Mouse (Mus musculus) liver, embryonic 13.5 days (tissue): ENCODE data around the gene Erbb2. TPM values are rescaled to one million over a fixed set of nuclear protein-coding genes. Genes with fewer than 3 reads are reported as not detected.
A peak's percentile ranks its signal among the peaks of the same experiment; 100 is the strongest.

Experiments
- ATAC-seq: fragments of 200-750 bp; cut with Nextera tagmentation; 2 replicates; pipeline ENCODE4 v1.8.0; 2017; ENCODE audit warnings: low read depth, mild to moderate bottlenecking, moderate number of reproducible peaks, moderate library complexity
- DNase-seq: peaks from one replicate; pipeline ENCODE4 v3.0.0; 2022
- H3K27ac ChIP-seq: fragments of 300-500 bp; sonication (generic); 2 replicates; pipeline ENCODE4 v1.5.1; 2015; ENCODE audit warnings: moderate library complexity, mild to moderate bottlenecking, inconsistent platforms
- H3K27me3 ChIP-seq: fragments of 300-500 bp; sonication (generic); 2 replicates; pipeline ENCODE4 v1.6.1; 2015; ENCODE audit warnings: mild to moderate bottlenecking, inconsistent platforms
- H3K36me3 ChIP-seq: fragments of 300-500 bp; sonication (generic); 2 replicates; pipeline ENCODE4 v1.6.1; 2015; ENCODE audit warnings: mild to moderate bottlenecking, inconsistent platforms
- H3K4me1 ChIP-seq: fragments of 300-500 bp; sonication (generic); replicated peaks from 2 replicates; pipeline ENCODE4 v1.6.1; 2015; ENCODE audit warnings: inconsistent platforms
- H3K4me2 ChIP-seq: fragments of 300-500 bp; sonication (generic); 2 replicates; pipeline ENCODE4 v1.6.1; 2015; ENCODE audit warnings: inconsistent platforms, mild to moderate bottlenecking, moderate library complexity
- H3K4me3 ChIP-seq: fragments of 300-500 bp; sonication (generic); replicated peaks from 2 replicates; pipeline ENCODE4 v1.5.1; 2015; ENCODE audit warnings: mild to moderate bottlenecking, inconsistent platforms
- H3K9ac ChIP-seq: fragments of 300-500 bp; sonication (generic); 2 replicates; pipeline ENCODE4 v1.6.1; 2015; ENCODE audit warnings: mild to moderate bottlenecking, inconsistent platforms
- H3K9me3 ChIP-seq: fragments of 300-500 bp; sonication (generic); replicated peaks from 2 replicates; pipeline ENCODE4 v1.6.1; 2016; ENCODE audit warnings: inconsistent platforms
- WGBS: fragments of 180-500 bp; shearing (Covaris S2); methylation state at CpG from one replicate; pipeline ENCODE4 v1.1.7; 2015; ENCODE audit not compliant: insufficient replicate concordance; 5-methylcytosine and 5-hydroxymethylcytosine counted together
- polyA plus RNA-seq: library from polyadenylated mRNA; unstranded; fragments of >200 nt; fragmentation: Nextera tagmentation; extraction: Ambion mirVana; gene quantifications from 2 replicates; pipeline ENCODE4 v1.2.1, GENCODE M21; 2015

The Erbb2 gene
- polyA plus RNA-seq, result 2.2 and 2.6 TPM in 2 replicates

DNA sequence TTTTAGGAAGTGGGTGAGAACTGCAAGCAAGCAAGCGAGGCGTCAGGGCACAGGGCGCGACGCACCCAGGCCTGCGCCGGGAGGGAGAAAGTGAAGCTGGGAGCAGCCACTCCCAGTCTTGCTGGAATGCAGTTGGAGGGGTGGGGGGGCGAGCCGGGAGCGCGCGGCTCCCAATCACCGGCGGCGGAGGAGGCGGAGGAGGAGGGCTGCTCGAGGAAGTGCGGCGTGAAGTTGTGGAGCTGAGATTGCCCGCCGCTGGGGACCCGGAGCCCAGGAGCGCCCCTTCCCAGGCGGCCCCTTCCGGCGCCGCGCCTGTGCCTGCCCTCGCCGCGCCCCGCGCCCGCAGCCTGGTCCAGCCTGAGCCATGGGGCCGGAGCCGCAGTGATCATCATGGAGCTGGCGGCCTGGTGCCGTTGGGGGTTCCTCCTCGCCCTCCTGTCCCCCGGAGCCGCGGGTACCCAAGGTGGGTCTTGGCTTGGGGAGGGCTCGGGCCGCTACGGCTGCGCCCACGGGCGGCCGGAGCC, at the start of gene Erbb2:
TSS of gene Erbb2 (plus strand) at position 198 of the 524 bp plus-strand sequence.
- Histone ChIP-seq H3K27ac (peak within 1 kb of the TSS; percentile 39; the same call in 1 of the 2 replicates), H3K4me3 (peak within 1 kb of the TSS; percentile 62), H3K9ac (peak within 1 kb of the TSS; percentile 64), H3K4me1 (peaks cover 15% of the 10 kb centered on the region), H3K27me3 (peaks cover 77% of the 10 kb centered on the region), H3K4me2 (peak within 1 kb of the TSS; percentile 56), H3K36me3 (no peaks in the 10 kb centered on the region), H3K9me3 (no peaks in the 10 kb centered on the region)
- peak; percentile 49 for ATAC-seq
- no peak for DNase-seq
- 1% methylated on average over 41 of the region's 49 CpGs for WGBS

DNA sequence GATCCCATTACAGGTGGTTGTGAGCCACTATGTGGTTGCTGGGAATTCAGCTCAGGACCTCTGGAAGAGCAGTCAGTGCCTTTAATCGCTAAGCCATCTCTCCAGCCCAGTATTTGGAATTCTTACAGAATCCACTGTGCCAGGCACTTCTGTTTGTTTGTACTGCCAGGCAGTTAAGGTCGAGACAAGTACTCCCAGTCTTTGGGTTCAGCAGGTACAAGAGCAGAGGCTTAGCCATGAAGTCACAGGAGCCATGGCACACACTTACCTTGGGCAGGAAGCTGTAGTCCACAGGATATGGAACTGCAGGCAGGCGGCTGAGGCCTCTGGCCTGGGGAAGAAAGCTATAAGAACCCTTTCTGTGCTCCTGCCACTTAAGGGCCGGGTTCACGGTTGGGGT, 48.5 kb upstream of the Erbb2 start:
- WGBS, result 62% methylated on average over 5 of the region's 5 CpGs
- H3K9me3 ChIP-seq, result no peaks in the 10 kb centered on the region
- ATAC-seq (no peak), DNase-seq (no peak)
- H3K36me3 ChIP-seq, result no peaks in the 10 kb centered on the region
- no peak overlapping the region for H3K9ac ChIP-seq
- H3K4me1 ChIP-seq, result peaks cover 46% of the 10 kb centered on the region
- no peak overlapping the region for H3K4me3 ChIP-seq
- no peak overlapping the region for H3K27ac ChIP-seq
- no peaks in the 10 kb centered on the region for H3K27me3 ChIP-seq
- no peak overlapping the region for H3K4me2 ChIP-seq

DNA sequence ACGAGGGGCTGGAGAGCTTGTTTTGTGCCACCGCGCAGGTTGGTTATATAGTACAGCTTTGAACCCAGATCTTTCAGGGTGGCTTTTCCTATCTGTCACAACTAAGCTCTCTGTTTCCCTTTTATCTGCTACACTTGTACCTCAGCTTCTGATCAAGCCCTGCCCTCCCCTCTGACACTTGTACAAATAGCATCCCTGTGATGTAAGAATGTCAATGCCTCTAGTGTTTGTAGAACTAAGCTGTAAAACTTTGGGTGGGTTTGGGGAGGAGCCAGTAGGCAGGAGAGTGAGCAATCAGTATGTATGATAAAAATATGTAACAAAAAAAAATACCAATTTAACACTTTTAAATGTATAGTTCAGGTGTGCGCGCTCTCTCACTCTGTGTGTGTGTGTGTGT, 47.9 kb upstream of the Erbb2 start:
- 86% methylated on average over 5 of the region's 5 CpGs for WGBS
- Histone ChIP-seq H3K36me3 (no peaks in the 10 kb centered on the region), H3K9ac (no peak overlapping the region), H3K4me3 (no peak overlapping the region), H3K27me3 (no peaks in the 10 kb centered on the region), H3K4me1 (peaks cover 40% of the 10 kb centered on the region), H3K27ac (no peak overlapping the region), H3K4me2 (no peak overlapping the region), H3K9me3 (no peaks in the 10 kb centered on the region)
- ATAC-seq, result no peak
- DNase-seq, result no peak

DNA sequence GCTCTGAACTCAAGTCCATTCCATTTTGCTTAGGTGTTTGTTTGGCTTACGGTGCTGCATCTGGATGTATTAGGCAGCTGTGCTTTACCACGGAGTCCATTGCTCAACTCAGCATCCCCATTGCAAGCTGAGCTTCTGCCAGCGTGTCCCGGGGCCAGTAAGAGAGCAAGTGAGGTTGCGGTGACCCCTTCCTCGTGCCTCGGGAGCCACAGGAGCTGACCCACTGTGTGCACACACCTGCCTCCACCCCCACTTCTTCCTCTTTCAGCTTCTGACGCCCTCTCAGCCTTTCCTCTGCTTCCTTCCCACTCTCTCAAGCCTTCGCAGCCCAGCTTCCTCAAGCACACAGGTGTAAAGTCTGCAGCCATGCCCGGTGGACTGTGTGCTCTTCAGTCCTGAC, 46.0 kb upstream of the Erbb2 start:
- Histone ChIP-seq H3K36me3 (no peaks in the 10 kb centered on the region), H3K27me3 (no peaks in the 10 kb centered on the region), H3K4me1 (peaks cover 26% of the 10 kb centered on the region), H3K27ac (no peak overlapping the region), H3K9me3 (no peaks in the 10 kb centered on the region), H3K4me3 (no peak overlapping the region), H3K9ac (no peak overlapping the region), H3K4me2 (no peak overlapping the region)
- DNase-seq, result no peak
- WGBS, result 48% methylated on average over 10 of the region's 10 CpGs
- no peak for ATAC-seq

DNA sequence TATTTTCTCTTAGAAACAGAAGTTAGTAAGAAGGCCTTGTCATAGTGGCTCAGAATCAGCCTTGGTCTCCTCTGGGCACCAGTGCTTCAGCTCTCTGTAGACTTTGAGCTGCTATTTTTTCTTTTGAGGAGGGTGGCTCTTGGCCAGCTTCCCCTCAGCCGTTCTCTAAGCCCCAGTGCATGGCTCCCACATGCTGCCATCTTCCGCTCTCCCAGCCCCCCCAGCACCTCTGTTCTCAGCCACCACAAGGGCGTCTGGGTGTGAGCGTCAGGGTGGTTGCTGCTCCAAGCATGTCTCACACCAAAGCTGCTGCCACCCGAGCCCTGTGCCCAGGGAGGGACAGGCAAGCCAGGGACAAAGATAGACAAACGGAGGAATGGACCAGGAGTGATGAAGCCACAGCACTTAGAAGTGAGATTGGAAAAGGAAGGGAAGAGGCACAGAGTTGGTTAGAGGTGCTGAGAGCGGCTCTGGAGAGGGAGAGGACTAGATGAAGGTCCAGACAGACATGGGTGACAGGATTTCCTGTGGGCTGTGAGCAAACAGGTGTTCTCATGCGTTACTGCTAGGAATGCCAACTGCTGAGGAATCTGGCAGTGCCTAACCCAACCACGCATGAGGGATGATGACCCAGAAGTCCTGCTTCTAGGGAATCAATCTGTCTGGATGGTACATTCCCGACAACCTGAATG, 45.0 kb upstream of the Erbb2 start:
- Histone ChIP-seq H3K9me3 (no peaks in the 10 kb centered on the region), H3K27ac (no peak overlapping the region)
- WGBS, result 66% methylated on average over 10 of the region's 10 CpGs

DNA sequence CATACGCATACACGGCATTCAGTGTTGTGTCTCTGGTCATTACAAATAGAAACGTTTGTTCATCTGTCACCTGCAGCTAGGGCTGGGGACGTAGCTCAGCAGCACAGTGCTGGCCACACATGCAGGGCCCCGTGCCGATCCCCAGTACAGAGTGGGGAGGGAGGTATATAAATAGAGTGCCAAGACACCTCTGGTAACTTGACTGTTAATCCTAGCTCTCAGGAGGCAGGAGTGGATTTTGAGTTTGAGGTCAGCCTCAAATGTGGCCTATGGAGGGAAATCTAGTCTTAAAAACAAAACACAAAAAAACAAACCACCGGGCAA, 44.4 kb upstream of the Erbb2 start:
- peaks cover 15% of the 10 kb centered on the region for H3K4me1 ChIP-seq
- no peaks in the 10 kb centered on the region for H3K36me3 ChIP-seq
- no peak overlapping the region for H3K27ac ChIP-seq
- DNase-seq (no peak), ATAC-seq (no peak)
- no peak overlapping the region for H3K4me2 ChIP-seq
- 73% methylated on average over 7 of the region's 7 CpGs for WGBS
- H3K9ac ChIP-seq, result no peak overlapping the region
- H3K4me3 ChIP-seq, result no peak overlapping the region
- no peaks in the 10 kb centered on the region for H3K27me3 ChIP-seq
- H3K9me3 ChIP-seq, result no peaks in the 10 kb centered on the region

More for the DNA sequence above, 45.0 kb upstream of the Erbb2 start:
- DNase-seq, result no peak
- no peak overlapping the region for H3K4me2 ChIP-seq
- H3K4me3 ChIP-seq, result no peak overlapping the region
- H3K4me1 ChIP-seq, result peaks cover 16% of the 10 kb centered on the region
- ATAC-seq, result no peak
- H3K27me3 ChIP-seq, result no peaks in the 10 kb centered on the region
- no peak overlapping the region for H3K9ac ChIP-seq
- no peaks in the 10 kb centered on the region for H3K36me3 ChIP-seq

DNA sequence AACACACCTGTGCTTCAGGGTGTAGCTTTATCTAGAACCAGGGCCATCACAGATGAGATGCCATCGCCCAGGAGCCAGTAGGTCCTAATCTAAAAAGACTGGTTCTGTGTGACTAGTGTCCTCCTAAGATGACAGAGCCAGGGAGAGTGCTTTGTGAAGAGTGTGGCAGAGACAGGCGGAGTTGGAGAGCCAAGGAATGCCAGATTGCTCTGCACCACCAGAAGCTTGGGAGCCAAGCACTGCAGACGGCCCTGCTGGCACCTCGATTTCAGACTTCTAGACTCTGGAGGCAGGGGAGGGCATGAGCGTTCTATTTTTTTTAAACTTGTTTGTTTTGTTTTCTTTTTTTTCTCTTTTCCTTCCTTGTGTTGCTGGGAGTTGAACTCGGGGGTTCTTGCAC, 42.9 kb upstream of the Erbb2 start:
- peaks cover 9% of the 10 kb centered on the region; the same call in 1 of the 2 replicates for H3K4me1 ChIP-seq
- no peak overlapping the region for H3K27ac ChIP-seq
- H3K4me3 ChIP-seq, result no peak overlapping the region
- no peaks in the 10 kb centered on the region for H3K27me3 ChIP-seq
- 0 out of 2 replicates have a peak, but pooled peaks cover under 1% of the 10 kb centered on the region for H3K36me3 ChIP-seq
- no peak overlapping the region for H3K4me2 ChIP-seq
- WGBS, result 62% methylated on average over 6 of the region's 6 CpGs
- no peak overlapping the region for H3K9ac ChIP-seq
- H3K9me3 ChIP-seq, result no peaks in the 10 kb centered on the region
- DNase-seq, result no peak
- no peak for ATAC-seq

DNA sequence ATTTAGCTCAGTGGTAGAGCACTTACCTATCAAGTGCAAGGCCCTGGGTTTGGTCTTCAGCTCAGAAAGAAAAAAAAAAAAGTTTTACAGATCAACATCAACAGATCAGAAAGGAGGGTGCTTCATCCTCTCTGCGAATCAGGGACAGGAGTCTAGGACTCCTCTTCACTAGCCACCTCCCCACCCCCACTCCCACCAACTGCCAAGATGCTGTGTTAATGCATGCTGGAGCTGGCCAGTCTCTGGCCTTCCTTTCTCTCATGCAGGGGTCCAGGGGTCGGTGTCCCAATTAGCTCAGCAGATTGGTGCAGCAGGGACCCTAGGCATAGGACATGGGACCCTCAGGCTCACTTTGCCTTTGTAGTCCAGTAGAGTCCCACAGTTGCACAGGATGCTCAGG, 41.7 kb upstream of the Erbb2 start:
- H3K4me1 ChIP-seq, result peaks cover 8% of the 10 kb centered on the region; the same call in 1 of the 2 replicates
- DNase-seq (no peak), ATAC-seq (no peak)
- H3K9me3 ChIP-seq, result no peaks in the 10 kb centered on the region
- no peak overlapping the region for H3K4me3 ChIP-seq
- H3K9ac ChIP-seq, result no peak overlapping the region
- WGBS, result 74% methylated on average over 2 of the region's 2 CpGs
- H3K27me3 ChIP-seq, result no peaks in the 10 kb centered on the region
- peaks cover 13% of the 10 kb centered on the region for H3K36me3 ChIP-seq
- no peak overlapping the region for H3K4me2 ChIP-seq
- no peak overlapping the region for H3K27ac ChIP-seq

DNA sequence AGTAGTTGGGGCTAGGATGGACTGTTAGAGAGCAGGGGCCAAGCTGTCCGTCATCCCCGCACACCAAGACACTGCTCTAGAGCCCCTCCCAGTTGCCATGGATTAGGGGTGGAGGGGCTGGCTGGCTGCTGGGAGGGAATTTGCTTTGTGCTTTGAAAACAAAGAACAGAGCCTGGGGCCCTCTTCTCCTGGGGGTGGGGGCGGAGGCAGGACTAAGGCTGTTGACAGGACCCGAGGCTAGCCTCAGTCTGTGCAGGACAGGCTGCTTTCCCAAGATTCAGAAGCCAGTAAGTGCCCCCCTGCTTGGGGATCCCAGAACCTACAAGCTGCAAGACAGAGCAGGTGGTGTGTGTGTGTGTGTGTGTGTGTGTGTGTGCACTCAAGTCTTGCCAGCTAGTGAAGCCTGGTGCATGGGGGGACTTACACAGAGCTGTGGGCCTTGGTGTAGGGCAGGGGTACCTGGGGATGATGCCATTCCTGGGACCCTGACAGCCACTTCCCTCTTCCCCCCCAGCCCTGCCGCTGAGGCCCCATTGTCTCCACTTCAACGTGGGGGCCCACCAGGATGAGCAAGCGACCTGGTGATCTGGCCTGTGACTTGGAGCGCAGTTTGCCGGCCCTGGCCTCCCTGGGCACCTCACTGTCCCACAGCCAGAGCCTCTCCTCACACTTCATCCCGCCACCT, 40.6 kb upstream of the Erbb2 start:
- no peak for DNase-seq
- Histone ChIP-seq H3K4me2 (no peak overlapping the region), H3K9me3 (no peaks in the 10 kb centered on the region), H3K27ac (no peak overlapping the region), H3K27me3 (no peaks in the 10 kb centered on the region), H3K4me3 (no peak overlapping the region), H3K36me3 (peaks cover 23% of the 10 kb centered on the region), H3K4me1 (peaks cover 4% of the 10 kb centered on the region; the same call in 1 of the 2 replicates), H3K9ac (no peak overlapping the region)
- WGBS, result 60% methylated on average over 10 of the region's 10 CpGs
- no peak for ATAC-seq

DNA sequence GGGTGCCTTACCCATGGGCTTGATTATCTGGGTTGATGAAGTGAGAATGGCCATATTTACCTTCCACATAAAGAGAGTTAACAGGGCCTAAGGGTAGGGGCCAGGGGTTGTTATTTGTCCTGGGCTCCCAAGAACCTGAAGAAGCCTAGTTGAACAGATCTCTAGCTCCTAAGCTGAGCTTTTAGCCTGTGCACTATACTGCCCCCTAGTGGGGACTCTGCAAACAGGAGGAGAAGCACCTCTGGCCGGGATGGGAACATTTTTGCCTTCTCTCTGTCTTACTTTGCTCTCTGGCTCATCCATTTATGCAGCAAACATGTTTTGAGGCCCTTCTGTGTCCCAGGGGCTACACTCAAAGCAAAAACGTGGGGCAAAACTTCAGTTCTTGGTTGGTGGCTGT, 39.9 kb upstream of the Erbb2 start:
- peaks cover 4% of the 10 kb centered on the region; the same call in 1 of the 2 replicates for H3K4me1 ChIP-seq
- DNase-seq (peak; percentile 54), ATAC-seq (no peak)
- H3K4me3 ChIP-seq, result no peak overlapping the region
- no peak overlapping the region for H3K9ac ChIP-seq
- H3K36me3 ChIP-seq, result peaks cover 30% of the 10 kb centered on the region
- no peak overlapping the region for H3K27ac ChIP-seq
- H3K27me3 ChIP-seq, result no peaks in the 10 kb centered on the region
- no peak overlapping the region for H3K4me2 ChIP-seq
- WGBS, result 6% methylated on average over 2 of the region's 2 CpGs
- H3K9me3 ChIP-seq, result no peaks in the 10 kb centered on the region

DNA sequence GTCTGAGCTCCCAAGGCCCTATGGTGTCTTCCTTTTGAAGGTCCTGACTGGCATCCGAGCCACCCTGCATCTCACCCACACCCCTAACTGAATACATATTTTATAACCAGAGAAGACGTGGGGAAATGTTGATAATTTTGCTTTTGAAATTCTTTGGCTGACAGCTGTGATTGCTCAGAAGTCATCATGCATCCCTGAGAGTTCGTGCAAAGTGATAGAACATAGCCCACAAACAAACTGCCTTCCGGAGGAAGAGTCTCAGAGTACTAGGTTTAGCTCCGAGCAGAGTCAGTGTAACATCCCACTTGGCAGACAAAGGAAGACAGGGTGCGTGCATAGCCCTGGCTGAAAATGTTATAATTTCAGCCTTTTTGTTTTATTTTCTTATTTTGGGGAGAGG, 39.0 kb upstream of the Erbb2 start:
- H3K27me3 ChIP-seq, result no peaks in the 10 kb centered on the region
- no peak for ATAC-seq
- peaks cover 4% of the 10 kb centered on the region; the same call in 1 of the 2 replicates for H3K4me1 ChIP-seq
- WGBS, result 79% methylated on average over 6 of the region's 6 CpGs
- no peaks in the 10 kb centered on the region for H3K9me3 ChIP-seq
- no peak overlapping the region for H3K27ac ChIP-seq
- no peak overlapping the region for H3K4me3 ChIP-seq
- no peak overlapping the region for H3K4me2 ChIP-seq
- no peak overlapping the region for H3K9ac ChIP-seq
- H3K36me3 ChIP-seq, result peaks cover 39% of the 10 kb centered on the region
- DNase-seq, result no peak
